Mouse (Mus musculus) kidney, adult 2 months (tissue): ENCODE results near the gene Snrnp70.

Experiments used
- CTCF ChIP-seq: fragments of 200-500 bp; conservative IDR thresholded peaks from 2 replicates; pipeline ENCODE4 v1.5.1; 2011; ENCODE audit warnings: low read depth, mild to moderate bottlenecking, control low read depth, low read length, moderate library complexity, mixed read lengths; ENCODE audit not compliant: insufficient read depth, insufficient read length
- POLR2A ChIP-seq: fragments of 200-500 bp; IDR thresholded peaks from one replicate; pipeline ENCODE4 v1.6.1; 2011; ENCODE audit warnings: low read depth, low read length, control low read depth

- TF ChIP-seq CTCF (no peak), POLR2A (no peak)
These were observed 53.5 kb downstream of the Snrnp70 start for GRCm38 (mm10) chr7:45342081-45342480.
